Mouse (Mus musculus) cortical plate, adult 2 months (tissue): ENCODE data around the gene Mrps18a.
A peak's percentile ranks its signal among the peaks of the same experiment; 100 is the strongest.

ENCODE experiments used
- CTCF ChIP-seq: fragments of 200-500 bp; IDR thresholded peaks from 2 replicates; pipeline ENCODE4 v1.5.1; 2011; ENCODE audit warnings: mild to moderate bottlenecking, control low read depth, low read length; ENCODE audit not compliant: insufficient read depth; ENCODE audit errors: extremely low read depth
- POLR2A ChIP-seq: fragments of 200-500 bp; IDR thresholded peaks from 2 replicates; pipeline ENCODE4 v1.6.1; 2011; ENCODE audit warnings: mild to moderate bottlenecking, low read length, control low read depth; ENCODE audit not compliant: insufficient read depth; ENCODE audit errors: extremely low read depth

DNA sequence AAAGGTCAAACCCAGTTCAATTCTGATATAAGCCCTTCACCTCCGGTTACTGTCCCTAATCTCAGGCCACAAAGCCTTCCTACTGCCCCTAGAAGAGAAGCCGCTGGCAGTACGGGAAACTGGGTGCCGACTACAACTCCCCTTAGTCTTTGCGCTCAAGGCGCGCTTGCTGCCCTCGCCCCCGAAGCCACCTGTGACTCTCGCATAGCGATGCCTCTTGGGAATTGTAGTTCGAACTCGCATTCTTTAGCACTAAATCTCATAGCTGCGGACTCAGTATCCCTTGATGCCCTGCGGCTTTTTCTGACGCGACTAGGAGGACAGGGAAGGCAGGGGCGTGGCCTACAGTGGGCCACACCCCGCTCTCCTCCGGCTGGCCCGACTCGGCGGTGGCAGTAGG is 49.9 kb downstream of the Mrps18a start, which contains the start of gene Gtpbp2:
- peak; percentile 95 for TF ChIP-seq POLR2A
- no peak for TF ChIP-seq CTCF
